Mouse (Mus musculus): Measurements from ENCODE around the gene Gm3173. TPM values are rescaled to one million over a fixed set of nuclear protein-coding genes. Genes with fewer than 3 reads are reported as not detected.

Gene Gm3173
- polyA plus RNA-seq, 1 experiment: not detected

Other genes with a start within 250 kb of the Gm3173 start
- gene Gm2974, start 248.4 kb upstream of the Gm3173 start, polyA plus RNA-seq (2012; ENCODE audit: insufficient read depth, low replicate concordance): not detected in 2 replicates
- gene Gm3138, start 181.4 kb upstream of the Gm3173 start, polyA plus RNA-seq (2012; ENCODE audit: insufficient read depth, low replicate concordance): not detected in 2 replicates
- not detected in 2 replicates for gene Gm3149, start 113.7 kb upstream of the Gm3173 start, polyA plus RNA-seq (2012; ENCODE audit: insufficient read depth, low replicate concordance)
- not detected in 2 replicates for gene 2610042L04Rik, start 96.2 kb upstream of the Gm3173 start, polyA plus RNA-seq (2012; ENCODE audit: insufficient read depth, low replicate concordance)
- not detected in 2 replicates for gene Gm3159, start 33.5 kb upstream of the Gm3173 start, polyA plus RNA-seq (2012; ENCODE audit: insufficient read depth, low replicate concordance)
- gene Gm3164, start 15.5 kb upstream of the Gm3173 start, polyA plus RNA-seq (2012; ENCODE audit: insufficient read depth, low replicate concordance): not detected in 2 replicates
- gene Gm3182, start 50.8 kb downstream of the Gm3173 start, polyA plus RNA-seq (2012; ENCODE audit: insufficient read depth, low replicate concordance): not detected in 2 replicates
- not detected in 2 replicates for gene Gm3047, start 124.4 kb downstream of the Gm3173 start, polyA plus RNA-seq (2012; ENCODE audit: insufficient read depth, low replicate concordance)
- not detected in 2 replicates for gene Gm8159, start 201.4 kb downstream of the Gm3173 start, polyA plus RNA-seq (2012; ENCODE audit: insufficient read depth, low replicate concordance)
- gene Gm3239, start 233.2 kb downstream of the Gm3173 start, polyA plus RNA-seq (2012; ENCODE audit: insufficient read depth, low replicate concordance): not detected in 2 replicates

Measured in megakaryocyte, embryonic 14.5 days (primary cell).